Mouse (Mus musculus): ENCODE results near the gene Cog1. TPM values are rescaled to one million over a fixed set of nuclear protein-coding genes. Genes with fewer than 3 reads are reported as not detected.

Cog1 gene
- polyA plus RNA-seq, 1 experiment from 2014 or later = 31.1 TPM

DNA sequence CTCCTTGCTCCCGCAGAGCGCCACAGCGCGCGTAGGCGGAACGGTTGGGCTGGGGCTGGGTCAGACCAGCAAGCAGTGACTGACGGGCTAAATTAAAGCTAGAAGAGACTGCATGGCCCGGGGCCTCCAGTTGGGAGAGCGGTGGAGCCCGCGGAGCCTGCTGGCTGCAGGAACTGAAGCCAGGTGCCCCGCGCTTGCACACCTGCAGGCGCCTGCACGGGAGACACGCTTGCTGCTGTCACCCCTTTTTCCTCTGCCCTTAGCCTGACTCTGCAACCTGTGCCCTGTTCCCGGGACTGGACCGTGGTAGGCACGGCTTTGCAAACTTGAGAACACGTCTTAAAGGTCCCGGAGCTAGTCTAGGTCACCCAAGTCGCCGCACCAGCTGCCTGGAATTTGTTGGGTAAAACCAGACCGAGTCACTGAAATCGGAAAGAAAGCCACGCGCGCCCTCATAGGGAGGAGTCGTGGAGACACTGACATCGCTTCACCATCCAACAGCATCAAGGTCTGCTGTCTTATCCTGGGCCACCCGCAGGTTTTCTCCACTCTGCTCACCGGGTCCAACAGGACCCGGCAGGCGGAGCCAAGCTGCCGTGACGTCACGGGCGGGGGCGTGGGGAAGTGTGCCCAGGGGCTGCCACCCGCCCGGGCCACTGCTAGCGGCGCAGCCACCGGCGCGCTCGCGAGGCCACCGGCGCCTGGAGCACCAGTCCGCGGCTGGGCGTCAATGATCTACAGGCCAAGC lies 30.1 kb upstream of the Cog1 start, which contains the start of gene Sstr2:
Gene Sstr2, plus strand, starts transcription at position 671 of the 748 bp plus-strand sequence.
- Histone ChIP-seq H3K27me3 (ENCODE audit: low read depth, poor library complexity, severe bottlenecking) (peaks cover 67% of the 10 kb centered on the region), H3K4me1 (peaks cover 31% of the 10 kb centered on the region), H3K27ac (peak within 1 kb of the TSS; percentile 43; the same call in 1 of the 2 replicates), H3K36me3 (no peaks in the 10 kb centered on the region), H3K9me3 (replicated peaks) (no peaks in the 10 kb centered on the region), H3K4me3 (peak within 1 kb of the TSS; percentile 62)
- WGBS = under 1% methylated on average over 54 of the region's 54 CpGs
- peak; percentile 85 for DNase-seq (ENCODE audit: low spot score)

DNA sequence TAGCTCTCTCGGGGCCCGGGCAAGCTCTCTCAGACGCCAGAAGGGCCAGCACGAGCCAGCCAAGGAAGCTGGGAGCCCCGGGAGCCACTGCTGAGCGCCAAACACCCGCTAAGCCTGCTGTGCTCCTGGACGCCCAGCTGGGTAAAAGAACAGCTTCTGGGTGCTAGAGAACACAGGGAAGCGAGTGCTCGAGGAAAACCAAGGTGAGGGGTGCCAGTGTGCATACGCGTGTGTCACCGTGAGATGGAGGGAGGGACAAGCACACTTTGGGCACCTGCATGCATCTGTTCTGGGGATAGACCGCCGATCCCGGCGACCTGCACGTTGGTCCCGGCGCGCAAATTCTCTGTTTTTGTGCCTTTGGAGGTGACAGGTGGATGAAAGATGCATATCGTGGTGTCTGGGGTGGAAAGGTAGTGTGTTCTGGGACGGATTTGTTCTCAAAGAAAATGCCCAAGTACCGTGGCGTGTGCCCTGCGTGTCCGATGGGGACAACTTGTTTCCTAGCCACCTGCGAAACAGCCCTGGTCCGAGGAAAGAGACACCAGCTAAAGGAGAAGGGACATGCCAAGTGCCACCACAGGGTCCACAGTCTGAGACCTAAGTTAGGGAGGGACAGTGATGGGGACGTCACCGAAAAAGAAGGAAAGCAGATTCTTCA lies 29.4 kb upstream of the Cog1 start:
- peaks cover 67% of the 10 kb centered on the region for H3K27me3 ChIP-seq (ENCODE audit: low read depth, poor library complexity, severe bottlenecking)
- no peaks in the 10 kb centered on the region for H3K9me3 ChIP-seq (replicated peaks)
- peaks cover 31% of the 10 kb centered on the region for H3K4me1 ChIP-seq
- DNase-seq (ENCODE audit: low spot score) = no peak
- no peaks in the 10 kb centered on the region for H3K36me3 ChIP-seq
- H3K4me3 ChIP-seq = peak overlapping the region; percentile 62
- peak overlapping the region; percentile 43; the same call in 1 of the 2 replicates for H3K27ac ChIP-seq
- WGBS = 5% methylated on average over 31 of the region's 31 CpGs

DNA sequence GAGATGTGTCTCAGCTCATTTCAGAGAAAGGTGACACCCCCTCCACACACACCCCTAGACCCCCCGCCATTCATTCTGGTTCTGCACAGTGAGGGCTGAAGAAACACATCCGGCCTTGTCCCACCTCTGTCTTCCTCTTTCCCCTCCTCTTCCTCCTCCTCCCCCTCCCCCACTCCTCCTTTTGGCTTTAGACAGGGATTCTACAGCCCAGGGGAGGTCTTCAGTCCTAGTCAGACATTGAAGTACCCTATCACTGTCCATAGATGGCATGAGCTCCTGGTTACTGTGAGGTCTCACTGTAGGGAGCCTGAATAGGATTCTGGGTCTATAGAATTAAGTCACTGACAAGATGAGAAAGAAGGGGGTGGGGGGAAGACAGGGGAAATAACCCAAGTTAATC lies 28.0 kb upstream of the Cog1 start:
- WGBS = 62% methylated on average over 2 of the region's 2 CpGs
- H3K36me3 ChIP-seq = no peaks in the 10 kb centered on the region
- peaks cover 61% of the 10 kb centered on the region for H3K27me3 ChIP-seq (ENCODE audit: low read depth, poor library complexity, severe bottlenecking)
- H3K4me1 ChIP-seq = peaks cover 31% of the 10 kb centered on the region
- H3K4me3 ChIP-seq = no peak overlapping the region
- H3K9me3 ChIP-seq (replicated peaks) = no peaks in the 10 kb centered on the region
- no peak for DNase-seq (ENCODE audit: low spot score)
- H3K27ac ChIP-seq = no peak overlapping the region

DNA sequence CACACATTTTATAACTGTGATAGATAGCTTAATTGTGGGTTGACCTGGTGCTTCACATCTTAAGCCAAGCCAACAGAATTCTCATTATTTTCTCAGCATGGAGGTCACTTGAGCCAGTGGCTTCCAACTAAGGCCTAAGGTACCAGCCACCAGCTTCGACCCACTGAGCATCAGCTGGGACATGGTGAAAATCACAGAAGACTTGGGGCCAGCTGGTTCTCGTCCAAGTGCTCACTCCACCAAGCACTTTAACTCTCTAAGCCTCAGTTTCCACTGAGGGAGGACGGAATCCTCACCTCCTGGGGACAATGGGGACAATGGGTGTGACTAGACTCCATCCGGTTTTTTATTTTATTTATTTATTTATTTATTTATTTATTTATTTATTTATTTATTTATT lies 26.9 kb upstream of the Cog1 start:
- no peak for DNase-seq (ENCODE audit: low spot score)
- Histone ChIP-seq H3K36me3 (no peaks in the 10 kb centered on the region), H3K4me1 (peaks cover 31% of the 10 kb centered on the region), H3K27me3 (ENCODE audit: low read depth, poor library complexity, severe bottlenecking) (peaks cover 51% of the 10 kb centered on the region), H3K4me3 (no peak overlapping the region), H3K27ac (no peak overlapping the region), H3K9me3 (replicated peaks) (no peaks in the 10 kb centered on the region)
- WGBS = 90% methylated on average over 4 of the region's 4 CpGs

DNA sequence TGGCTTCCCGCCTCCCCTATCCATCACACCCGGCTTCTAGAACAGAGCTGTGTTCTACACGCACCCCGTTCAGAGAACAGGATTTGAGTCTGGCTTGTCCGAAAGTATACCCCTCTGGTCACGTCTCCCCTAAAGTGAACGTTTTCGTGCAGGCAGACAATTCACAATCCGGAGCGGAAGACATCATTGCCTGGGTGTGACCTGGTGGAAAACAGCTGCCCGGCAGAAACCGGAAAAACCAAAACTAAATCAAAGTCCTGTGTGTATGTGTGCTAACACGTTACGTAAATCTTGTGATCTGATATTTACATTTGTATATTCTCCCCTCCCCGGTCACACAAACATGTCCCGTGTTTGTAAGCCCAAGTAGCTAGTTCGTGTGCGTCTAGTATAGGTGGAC lies 23.5 kb upstream of the Cog1 start:
- Histone ChIP-seq H3K4me3 (no peak overlapping the region), H3K4me1 (0 out of 2 replicates have a peak, but pooled peaks cover 6% of the 10 kb centered on the region), H3K27me3 (ENCODE audit: low read depth, poor library complexity, severe bottlenecking) (peaks cover 17% of the 10 kb centered on the region), H3K27ac (no peak overlapping the region), H3K9me3 (replicated peaks) (no peaks in the 10 kb centered on the region), H3K36me3 (no peaks in the 10 kb centered on the region)
- no peak for DNase-seq (ENCODE audit: low spot score)
- WGBS = 95% methylated on average over 18 of the region's 18 CpGs

DNA sequence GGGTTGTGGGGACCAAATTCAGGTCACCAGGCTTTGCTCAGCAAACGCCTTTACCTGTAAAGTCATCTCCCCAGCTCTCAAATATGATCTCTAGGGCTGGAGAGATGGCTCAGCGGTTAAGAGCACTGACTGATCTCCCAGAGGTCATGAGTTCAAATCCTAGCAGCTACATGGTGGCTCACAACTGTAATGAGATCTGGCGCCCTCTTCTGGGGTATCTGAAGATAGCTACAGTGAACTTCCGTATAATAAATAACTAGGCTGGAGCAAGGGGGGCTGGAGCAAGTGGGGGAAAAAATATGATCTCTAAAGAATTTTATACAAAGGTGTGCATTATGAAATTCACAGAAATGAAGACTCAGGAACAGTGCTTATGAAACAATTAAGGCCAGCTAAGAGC lies 21.2 kb upstream of the Cog1 start:
- H3K27ac ChIP-seq = no peak overlapping the region

DNA sequence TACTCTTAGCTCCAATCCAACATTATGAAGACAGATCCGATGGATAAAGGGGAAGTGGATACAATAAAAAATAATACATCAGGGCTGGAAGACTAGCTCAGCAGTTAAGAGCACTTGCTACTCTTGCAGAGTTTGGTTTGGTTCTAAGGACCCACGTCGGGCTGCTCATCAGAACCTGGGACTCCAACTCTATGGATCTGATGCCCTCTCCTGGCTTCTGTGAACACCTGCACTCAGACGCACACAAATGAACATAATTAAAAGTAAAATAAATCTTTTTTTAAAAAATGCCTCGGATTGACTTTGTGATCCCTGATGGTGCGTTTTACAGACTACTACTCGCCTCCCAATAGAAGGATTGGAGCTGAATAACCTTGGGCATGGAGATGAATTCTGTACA lies 18.3 kb upstream of the Cog1 start:
- Histone ChIP-seq H3K9me3 (replicated peaks) (no peaks in the 10 kb centered on the region), H3K27me3 (ENCODE audit: low read depth, poor library complexity, severe bottlenecking) (no peaks in the 10 kb centered on the region), H3K36me3 (no peaks in the 10 kb centered on the region), H3K27ac (no peak overlapping the region), H3K4me1 (no peaks in the 10 kb centered on the region), H3K4me3 (no peak overlapping the region)
- DNase-seq (ENCODE audit: low spot score) = no peak
- WGBS = 65% methylated on average over 7 of the region's 7 CpGs

More for the DNA sequence above, 21.2 kb upstream of the Cog1 start:
- H3K36me3 ChIP-seq = no peaks in the 10 kb centered on the region
- no peak overlapping the region for H3K4me3 ChIP-seq
- WGBS = 58% methylated on average over 4 of the region's 4 CpGs
- no peak for DNase-seq (ENCODE audit: low spot score)
- H3K27me3 ChIP-seq (ENCODE audit: low read depth, poor library complexity, severe bottlenecking) = no peaks in the 10 kb centered on the region
- 0 out of 2 replicates have a peak, but pooled peaks cover 3% of the 10 kb centered on the region for H3K4me1 ChIP-seq
- no peaks in the 10 kb centered on the region for H3K9me3 ChIP-seq (replicated peaks)

DNA sequence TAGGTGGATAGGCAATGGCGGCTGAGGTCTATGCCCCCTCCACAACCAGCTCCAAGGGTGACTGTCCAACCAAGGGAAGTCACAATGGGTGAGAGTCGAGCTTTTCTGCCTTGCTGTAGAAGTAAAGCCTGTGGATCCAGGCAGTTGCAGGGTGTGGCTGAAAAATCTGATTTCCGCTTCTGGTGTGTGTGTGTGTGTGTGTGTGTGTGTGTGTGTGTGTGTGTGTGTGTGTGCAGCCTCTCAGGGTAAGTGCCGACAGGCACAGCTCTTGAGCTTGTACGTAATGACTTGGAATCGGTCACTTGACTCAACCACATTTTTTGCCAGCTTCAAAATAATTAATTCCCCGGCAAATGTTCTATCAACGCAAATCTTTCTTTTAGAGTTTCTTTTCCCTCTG lies 17.7 kb upstream of the Cog1 start:
- no peaks in the 10 kb centered on the region for H3K4me1 ChIP-seq
- H3K27ac ChIP-seq = no peak overlapping the region
- no peaks in the 10 kb centered on the region for H3K9me3 ChIP-seq (replicated peaks)
- no peaks in the 10 kb centered on the region for H3K27me3 ChIP-seq (ENCODE audit: low read depth, poor library complexity, severe bottlenecking)
- 86% methylated on average over 8 of the region's 8 CpGs for whole genome bisulfite sequencing
- H3K36me3 ChIP-seq = no peaks in the 10 kb centered on the region
- no peak overlapping the region for H3K4me3 ChIP-seq
- no peak for DNase-seq (ENCODE audit: low spot score)

DNA sequence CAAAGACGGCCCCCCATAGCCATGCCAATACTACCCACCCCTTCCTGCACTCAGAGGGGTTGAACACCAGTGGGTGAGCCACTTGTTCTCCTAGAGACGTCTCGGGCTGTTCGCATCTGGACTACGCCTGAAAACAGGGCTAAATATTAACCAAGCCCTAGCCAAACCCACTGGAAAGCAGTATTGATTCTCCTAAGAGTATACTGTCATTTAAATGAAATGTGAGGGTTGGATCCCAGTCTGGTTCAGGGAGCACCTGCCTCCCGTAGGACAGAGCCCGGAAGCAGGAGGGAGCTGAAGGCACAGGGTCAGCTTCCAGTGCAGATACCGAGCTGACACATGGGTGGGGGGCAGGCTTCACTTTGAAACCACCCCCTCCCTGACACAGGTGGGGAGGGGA lies 17.1 kb upstream of the Cog1 start:
- no peaks in the 10 kb centered on the region for H3K4me1 ChIP-seq
- DNase-seq (ENCODE audit: low spot score) = no peak
- no peaks in the 10 kb centered on the region for H3K27me3 ChIP-seq (ENCODE audit: low read depth, poor library complexity, severe bottlenecking)
- H3K27ac ChIP-seq = no peak overlapping the region
- no peak overlapping the region for H3K4me3 ChIP-seq
- no peaks in the 10 kb centered on the region for H3K9me3 ChIP-seq (replicated peaks)
- WGBS = 87% methylated on average over 8 of the region's 8 CpGs
- no peaks in the 10 kb centered on the region for H3K36me3 ChIP-seq

DNA sequence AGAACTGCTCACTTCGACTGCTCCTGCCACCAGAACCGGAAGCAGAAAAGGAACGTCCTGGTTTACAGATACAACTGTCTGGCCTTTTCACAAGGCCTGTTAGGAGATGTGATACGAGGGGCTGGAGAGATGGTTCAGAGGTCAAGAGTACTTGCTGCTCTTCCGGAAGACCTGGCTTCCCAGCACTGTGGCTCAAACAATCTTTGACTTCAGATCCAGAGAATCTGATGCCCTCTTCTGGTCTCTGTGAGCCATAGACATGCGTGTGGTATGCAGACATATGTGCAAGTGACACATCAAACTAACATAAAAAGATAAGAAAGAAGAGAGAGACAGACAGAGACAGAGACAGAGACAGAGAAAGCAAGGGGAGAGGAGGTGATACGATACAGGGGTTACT lies 16.7 kb upstream of the Cog1 start:
- Histone ChIP-seq H3K27ac (no peak overlapping the region), H3K27me3 (ENCODE audit: low read depth, poor library complexity, severe bottlenecking) (no peaks in the 10 kb centered on the region), H3K9me3 (replicated peaks) (no peaks in the 10 kb centered on the region), H3K4me3 (no peak overlapping the region), H3K4me1 (no peaks in the 10 kb centered on the region), H3K36me3 (no peaks in the 10 kb centered on the region)
- 84% methylated on average over 7 of the region's 7 CpGs for WGBS
- no peak for DNase-seq (ENCODE audit: low spot score)

DNA sequence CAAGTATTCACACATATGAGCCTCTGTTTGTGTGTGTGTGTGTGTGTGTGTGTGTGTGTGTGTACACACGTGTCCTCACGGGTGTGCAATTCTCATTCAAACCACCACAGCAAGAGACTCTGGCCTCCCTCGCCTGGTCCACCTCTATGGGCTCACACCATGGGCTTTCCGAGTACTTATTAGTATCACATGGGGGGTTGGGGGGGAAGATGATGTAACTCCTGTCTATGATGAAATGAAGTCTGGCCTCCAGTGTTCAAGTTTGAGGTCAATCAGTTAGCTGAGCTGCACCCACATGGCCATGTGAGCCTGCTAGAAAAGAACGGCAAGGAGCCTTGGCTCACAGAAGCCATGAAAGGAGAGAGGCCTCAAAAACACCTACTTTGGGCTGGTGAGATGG lies 15.6 kb upstream of the Cog1 start:
- Histone ChIP-seq H3K27me3 (ENCODE audit: low read depth, poor library complexity, severe bottlenecking) (no peaks in the 10 kb centered on the region), H3K4me3 (no peak overlapping the region), H3K9me3 (replicated peaks) (no peaks in the 10 kb centered on the region), H3K36me3 (no peaks in the 10 kb centered on the region), H3K4me1 (no peaks in the 10 kb centered on the region), H3K27ac (no peak overlapping the region)
- DNase-seq (ENCODE audit: low spot score) = no peak
- WGBS = 92% methylated on average over 5 of the region's 5 CpGs

DNA sequence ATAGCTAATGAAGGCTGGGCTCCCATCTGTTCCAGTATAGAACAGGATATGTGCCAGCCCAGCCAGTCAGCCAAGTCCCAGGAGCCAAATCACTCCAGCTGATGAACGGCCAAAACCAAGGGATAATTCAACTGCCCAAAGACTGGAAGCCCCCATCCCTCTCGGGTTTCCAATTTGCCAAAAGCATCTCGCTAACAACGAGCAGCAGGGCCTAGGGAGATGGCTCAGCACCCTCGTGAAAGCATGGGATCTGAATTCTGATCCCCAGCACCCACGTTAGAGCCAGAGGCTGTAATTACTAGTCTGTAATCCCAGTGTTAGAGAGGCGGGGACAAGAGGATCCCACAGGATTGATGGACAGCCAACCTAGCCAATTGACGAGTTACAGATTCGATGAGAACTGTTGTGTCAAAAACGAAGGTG lies 14.3 kb upstream of the Cog1 start:
- Histone ChIP-seq H3K9me3 (replicated peaks) (no peaks in the 10 kb centered on the region), H3K36me3 (no peaks in the 10 kb centered on the region), H3K27ac (no peak overlapping the region), H3K4me3 (no peak overlapping the region), H3K4me1 (no peaks in the 10 kb centered on the region), H3K27me3 (ENCODE audit: low read depth, poor library complexity, severe bottlenecking) (no peaks in the 10 kb centered on the region)
- WGBS = 72% methylated on average over 10 of the region's 10 CpGs
- no peak for DNase-seq (ENCODE audit: low spot score)

DNA sequence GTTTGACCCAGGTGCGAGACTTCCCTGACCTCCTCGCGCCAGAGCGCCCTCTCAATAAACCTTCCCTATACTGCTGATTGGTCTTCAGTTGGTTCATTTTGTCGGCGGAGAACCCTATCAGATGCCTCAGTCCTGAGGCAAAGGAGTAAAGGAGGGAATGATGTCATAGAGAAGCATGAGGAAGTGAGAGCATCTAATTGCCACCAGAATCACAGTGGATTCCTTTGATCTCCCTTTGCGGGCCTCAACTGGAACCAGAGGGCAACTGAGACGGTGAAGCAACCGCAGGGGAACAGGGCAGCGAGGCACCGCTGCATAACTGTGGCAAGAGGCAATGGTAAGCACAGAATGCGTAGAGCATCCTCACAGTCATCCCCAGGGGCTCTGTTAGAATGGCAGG lies 10.3 kb upstream of the Cog1 start:
- DNase-seq (ENCODE audit: low spot score) = no peak
- no peak overlapping the region for H3K4me3 ChIP-seq
- WGBS = 85% methylated on average over 12 of the region's 12 CpGs
- H3K4me1 ChIP-seq = no peaks in the 10 kb centered on the region
- H3K27me3 ChIP-seq (ENCODE audit: low read depth, poor library complexity, severe bottlenecking) = no peaks in the 10 kb centered on the region
- no peaks in the 10 kb centered on the region for H3K36me3 ChIP-seq
- H3K27ac ChIP-seq = no peak overlapping the region
- H3K9me3 ChIP-seq (replicated peaks) = no peaks in the 10 kb centered on the region

All from limb, embryonic 10.5 days (tissue).